In genomic region chr1:182341993-182342392, GRCm38 (mm10) we compare ENCODE assay signal across 8 mouse cellular contexts. TPM values are rescaled to one million over a fixed set of nuclear protein-coding genes. Genes with fewer than 3 reads are reported as not detected.
DNase-seq lines count a peak whose midpoint lies in the region; ATAC-seq and TF ChIP-seq lines count a peak whose summit lies in the region.

No protein-coding gene starts in this region.

- H3K4me1 ChIP-seq in embryonic facial prominence, embryonic 11.5 days (ENCODE audit: control insufficient read depth, insufficient read depth, low read length), result no peaks in the 10 kb centered on the region
- H3K4me1 ChIP-seq in hindbrain, postnatal 0 days (ENCODE audit: insufficient read depth, low read length), result peaks cover 9% of the 10 kb centered on the region; the same call in 1 of the 2 replicates

- H3ac ChIP-seq in myocyte (ENCODE audit: control insufficient read depth, insufficient read length), result peak overlapping the region; percentile 96

- H3K79me2 ChIP-seq in myocyte (ENCODE audit: control insufficient read depth, insufficient read depth), result peaks cover 43% of the 10 kb centered on the region

- H3K27ac ChIP-seq in left cerebral cortex, adult 2 months, result peak overlapping the region; percentile 86
- H3K27ac ChIP-seq in embryonic facial prominence, embryonic 11.5 days (replicated peaks; ENCODE audit: low read depth, low read length), result no peak overlapping the region
- peak overlapping the region; percentile 90 for H3K27ac ChIP-seq in hindbrain, postnatal 0 days

- H3K9ac ChIP-seq in embryonic facial prominence, embryonic 11.5 days (replicated peaks; ENCODE audit: low read length), result no peak overlapping the region; the same call in 1 of the 2 replicates
- H3K9ac ChIP-seq in hindbrain, postnatal 0 days (replicated peaks; ENCODE audit: low read length), result peak overlapping the region; percentile 96

- no peak for DNase-seq in left cerebral cortex, adult 2 months (ENCODE audit: extremely low spot score in 1 of 2, low spot score in 2 of 2)
- no peak for DNase-seq in left cerebral cortex, adult 8-10 months (ENCODE audit: low spot score in 2 of 2)
- no peak for DNase-seq in embryonic facial prominence, embryonic 11.5 days (ENCODE audit: low spot score)
- no peak for DNase-seq in hindbrain, postnatal 0 days (ENCODE audit: low spot score)
- no peak for DNase-seq in gastrocnemius, postnatal 25 days
- DNase-seq in T-cell, adult 2 months (ENCODE audit: low spot score), result no peak
- no peak for DNase-seq in urinary bladder, postnatal 4 days (ENCODE audit: low spot score in 2 of 2)

- no peaks in the 10 kb centered on the region for H3K36me3 ChIP-seq in embryonic facial prominence, embryonic 11.5 days (replicated peaks; ENCODE audit: control insufficient read depth, insufficient read depth, low read depth, low read length)
- H3K36me3 ChIP-seq in hindbrain, postnatal 0 days (ENCODE audit: insufficient read depth, low read length), result no peaks in the 10 kb centered on the region
- no peaks in the 10 kb centered on the region for H3K36me3 ChIP-seq in myocyte (ENCODE audit: control insufficient read depth, insufficient read depth)

- no peaks in the 10 kb centered on the region for H3K9me3 ChIP-seq in embryonic facial prominence, embryonic 11.5 days (replicated peaks; ENCODE audit: control insufficient read depth, low read length)
- no peaks in the 10 kb centered on the region for H3K9me3 ChIP-seq in hindbrain, postnatal 0 days (ENCODE audit: low read length)

- 31% methylated on average over 6 of the region's 6 CpGs for WGBS in embryonic facial prominence, embryonic 11.5 days
- 31% methylated on average over 6 of the region's 6 CpGs for WGBS in hindbrain, postnatal 0 days

- no peak for TF ChIP-seq POLR2A in myocyte (IDR thresholded peaks at IDR 0.05; ENCODE audit: insufficient read length, low read depth)

- ATAC-seq in embryonic facial prominence, embryonic 11.5 days (replicated peaks; ENCODE audit: insufficient number of reproducible peaks, low FRiP score, low TSS enrichment, low read depth), result no peak
- ATAC-seq in hindbrain, postnatal 0 days, result no peak

- TF ChIP-seq CTCF in left cerebral cortex, adult 2 months (IDR thresholded peaks at IDR 0.05), result no peak
- TF ChIP-seq CTCF in hindbrain, postnatal 0 days (IDR thresholded peaks at IDR 0.05; ENCODE audit: low read depth), result no peak

- intact Hi-C loops in left cerebral cortex, adult 2 months (cut with DNase I), result loop anchor here (2.0 to 5.0 kb wide), 3 partner anchors 59 to 320 kb away; partner anchors contain the start of genes Degs1 and Trp53bp2

- H3K27me3 ChIP-seq in embryonic facial prominence, embryonic 11.5 days (ENCODE audit: control insufficient read depth, insufficient read depth, low read length), result no peaks in the 10 kb centered on the region
- no peaks in the 10 kb centered on the region for H3K27me3 ChIP-seq in hindbrain, postnatal 0 days (ENCODE audit: insufficient read depth, low read length)
- no peaks in the 10 kb centered on the region for H3K27me3 ChIP-seq in myocyte (ENCODE audit: control insufficient read depth, insufficient read depth, insufficient read length)

- peak overlapping the region; percentile 99 for H3K4me3 ChIP-seq in left cerebral cortex, adult 2 months
- H3K4me3 ChIP-seq in embryonic facial prominence, embryonic 11.5 days (ENCODE audit: low read depth, low read length), result peak overlapping the region; percentile 98
- H3K4me3 ChIP-seq in hindbrain, postnatal 0 days (ENCODE audit: low read length), result peak overlapping the region; percentile 95
- H3K4me3 ChIP-seq in myocyte, result peak overlapping the region; percentile 42

- peak overlapping the region; percentile 34 for H3K4me2 ChIP-seq in embryonic facial prominence, embryonic 11.5 days (ENCODE audit: low read depth, low read length)
- H3K4me2 ChIP-seq in hindbrain, postnatal 0 days (ENCODE audit: low read depth, low read length), result peak overlapping the region; percentile 91
- peak overlapping the region; percentile 79 for H3K4me2 ChIP-seq in myocyte (ENCODE audit: low read depth)

TF ChIP-seq in myocyte, 11 proteins besides CTCF, POLR2A, EP300 and RAD21:
- TF ChIP-seq TCF12 (IDR thresholded peaks at IDR 0.05; ENCODE audit: insufficient read depth, poor library complexity, severe bottlenecking) (no peak), POLR2AphosphoS2 (IDR thresholded peaks at IDR 0.05; ENCODE audit: insufficient read length, low read depth) (no peak), REST (IDR thresholded peaks at IDR 0.05; ENCODE audit: insufficient read depth, insufficient read length) (no peak), MYOG (IDR thresholded peaks at IDR 0.05; ENCODE audit: control insufficient read depth in 1 of 3, insufficient read depth in 1 of 3, insufficient read length in 2 of 3, low read depth in 2 of 3) (no peak), CEBPB (IDR thresholded peaks at IDR 0.05; ENCODE audit: insufficient read depth, poor library complexity, severe bottlenecking) (no peak), USF1 (IDR thresholded peaks at IDR 0.05; ENCODE audit: low read depth) (no peak), E2F4 (IDR thresholded peaks at IDR 0.05; ENCODE audit: insufficient read depth) (no peak), TCF3 (IDR thresholded peaks at IDR 0.05; ENCODE audit: insufficient read length, low read depth) (no peak), SRF (IDR thresholded peaks at IDR 0.05; ENCODE audit: control insufficient read depth, insufficient read length, low read depth) (no peak), MAX (IDR thresholded peaks at IDR 0.05; ENCODE audit: low read depth) (no peak), MYOD1 (IDR thresholded peaks at IDR 0.05; ENCODE audit: control insufficient read depth in 1 of 3, insufficient read length in 2 of 3, low read depth in 2 of 3) (no peak)
TF ChIP-seq in myocyte: peak in this region for 0.

RNA-seq across cellular contexts. Expression of gene Fbxo28, which starts 0.6 kb away (rescaled TPM):
- total RNA-seq in left cerebral cortex, adult 2 months (2021), result 10 to 100 TPM; 53.2 to 55.4 TPM
- 10 to 100 TPM; 45.3 to 49.9 (median 48.9) TPM for total RNA-seq in left cerebral cortex, adult 8-10 months (2022)
- 29.6 and 31.8 TPM in 2 replicates for polyA plus RNA-seq in embryonic facial prominence, embryonic 11.5 days (2014; fragmentation: Nextera tagmentation; extraction: Ambion mirVana)
- total RNA-seq in hindbrain, postnatal 0 days (2014; rRNA removed), result 26.0 and 35.0 TPM in 2 replicates
- polyA plus RNA-seq in hindbrain, postnatal 0 days (2015; fragmentation: Nextera tagmentation; extraction: Ambion mirVana), result 14.9 and 15.8 TPM in 2 replicates
- 16.9 TPM for polyA plus RNA-seq in myocyte (2012; fragmentation: generic; extraction: Trizol)
- total RNA-seq in gastrocnemius, postnatal 25 days (2021), result 10 to 100 TPM; 16.5 to 17.7 TPM

RNA-seq across cellular contexts. Expression of gene Degs1, which starts 59.4 kb away (rescaled TPM):
- total RNA-seq in left cerebral cortex, adult 2 months (2021), result 10 to 100 TPM; 58.8 to 62.4 TPM
- 10 to 100 TPM; 73.6 to 84.7 (median 79.1) TPM for total RNA-seq in left cerebral cortex, adult 8-10 months (2022)
- 82.5 and 87.6 TPM in 2 replicates for polyA plus RNA-seq in embryonic facial prominence, embryonic 11.5 days (2014; fragmentation: Nextera tagmentation; extraction: Ambion mirVana)
- 101 and 107 TPM in 2 replicates for total RNA-seq in hindbrain, postnatal 0 days (2014; rRNA removed)
- 134 and 135 TPM in 2 replicates for polyA plus RNA-seq in hindbrain, postnatal 0 days (2015; fragmentation: Nextera tagmentation; extraction: Ambion mirVana)
- polyA plus RNA-seq in myocyte (2012; fragmentation: generic; extraction: Trizol), result 110 TPM
- 10 to 100 TPM; 17.6 to 18.6 TPM for total RNA-seq in gastrocnemius, postnatal 25 days (2021)

Comparison
In these comparisons a context has a peak if more than half of its experiments do, and no peak if none do; other contexts are left out.
1. H3K4me3 ChIP-seq: peak in every context shown above with its lines; median percentile 99 in left cerebral cortex, adult 2 months; 98 in embryonic facial prominence, embryonic 11.5 days; 95 in hindbrain, postnatal 0 days; 42 in myocyte.
2. H3K4me2 ChIP-seq: peak in every context shown above with its lines; median percentile 91 in hindbrain, postnatal 0 days; 79 in myocyte; 34 in embryonic facial prominence, embryonic 11.5 days.